Mouse (Mus musculus) liver, adult 2 months (tissue): ENCODE results near the gene Gm14296. TPM values are rescaled to one million over a fixed set of nuclear protein-coding genes. Genes with fewer than 3 reads are reported as not detected.
"Not testable (repeated sequence)": the region's sequence is repeated elsewhere in the genome, so short reads cannot be mapped to it uniquely, and the experiment has no call there.

ENCODE experiments used
- DNase-seq: peaks from one replicate; pipeline ENCODE4 v3.0.0-alpha.2; 2011; ENCODE audit warnings: low read depth, low spot score; ENCODE audit errors: extremely low read depth
- H3K27ac ChIP-seq: fragments of 200-500 bp; replicated peaks from 2 replicates; pipeline ENCODE4 v1.5.1; 2012; ENCODE audit warnings: low read depth, mild to moderate bottlenecking, control low read depth, inconsistent platforms, low read length; ENCODE audit not compliant: insufficient read depth
- H3K27me3 ChIP-seq: fragments of 200-500 bp; 2 replicates; pipeline ENCODE4 v1.6.1; 2012; ENCODE audit warnings: mild to moderate bottlenecking, moderate library complexity, low read length, inconsistent platforms; ENCODE audit not compliant: control insufficient read depth, insufficient read depth
- H3K36me3 ChIP-seq: fragments of 200-500 bp; 2 replicates; pipeline ENCODE4 v1.6.1; 2012; ENCODE audit warnings: low read length, inconsistent platforms; ENCODE audit not compliant: control insufficient read depth, insufficient read depth
- H3K4me1 ChIP-seq: fragments of 200-500 bp; 2 replicates; pipeline ENCODE4 v1.6.1; 2011; ENCODE audit warnings: low read length; ENCODE audit not compliant: control insufficient read depth, insufficient read depth
- H3K4me3 ChIP-seq: fragments of 200-500 bp; 2 replicates; pipeline ENCODE4 v1.5.1; 2011; ENCODE audit warnings: low read depth, mild to moderate bottlenecking, control low read depth, low read length, moderate library complexity; ENCODE audit not compliant: insufficient read depth
- H3K79me2 ChIP-seq: fragments of 200-500 bp; 2 replicates; pipeline ENCODE4 v1.6.1; 2012; ENCODE audit warnings: inconsistent platforms, mild to moderate bottlenecking, low read length, moderate library complexity; ENCODE audit not compliant: control insufficient read depth, insufficient read depth
- H3K9ac ChIP-seq: fragments of 200-500 bp; 2 replicates; pipeline ENCODE4 v1.6.1; 2012; ENCODE audit warnings: low read depth, mild to moderate bottlenecking, control low read depth, inconsistent platforms, low read length
- WGBS: fragments of 180-500 bp; shearing (Covaris S2); methylation state at CpG from one replicate; pipeline ENCODE4 v1.1.7; 2018; 5-methylcytosine and 5-hydroxymethylcytosine counted together
- polyA plus RNA-seq: library from polyadenylated mRNA; depleted of rRNA; stranded (reverse); fragments of >200 nt; gene quantifications from 2 replicates; pipeline ENCODE4 v1.2.3, GENCODE M21; 2012; rRNA removed
- total RNA-seq: library from RNA; depleted of rRNA; stranded (reverse); fragments of >200 nt; gene quantifications from 2 replicates; pipeline ENCODE4 v1.2.3, GENCODE M21; 2014; rRNA removed

Gm14296 gene
- 16.6 and 26.6 TPM in 2 replicates for total RNA-seq
- polyA plus RNA-seq = 1.3 and 2.0 TPM in 2 replicates

DNA sequence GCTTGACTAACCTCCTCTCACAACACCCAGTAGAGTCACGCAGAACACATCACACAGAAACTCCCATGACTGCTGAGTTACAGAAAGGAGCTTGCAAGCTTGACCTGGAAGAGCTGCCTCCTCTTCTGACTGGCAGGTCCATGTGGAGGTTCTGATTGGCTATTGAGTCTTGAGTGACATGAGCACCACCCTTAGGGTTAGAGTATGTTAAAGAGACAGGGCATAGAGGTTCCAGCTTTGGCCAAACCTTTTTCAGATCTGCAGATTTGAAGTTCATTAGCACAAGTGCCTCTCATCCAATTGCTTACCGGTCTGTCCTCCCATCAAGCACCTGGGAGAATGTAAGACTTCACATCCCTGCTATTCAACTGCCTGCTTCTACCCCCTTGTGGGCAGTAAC is at the start of gene Gm14296:
Gene Gm14296, minus strand, starts transcription at position 101 of the 400 bp plus-strand sequence.
- WGBS = no CpG with 5 or more reads among the region's 2 CpGs
- not testable (repeated sequence) for DNase-seq, H3K36me3 ChIP-seq, H3K27ac ChIP-seq, H3K27me3 ChIP-seq, H3K4me3 ChIP-seq, H3K9ac ChIP-seq, H3K4me1 ChIP-seq, H3K79me2 ChIP-seq

GRCm38 (mm10) chr2:176905464-176905863 is 22.1 kb downstream of the Gm14296 start:
- not testable (repeated sequence) for DNase-seq, H3K27ac ChIP-seq, H3K4me3 ChIP-seq, H3K36me3 ChIP-seq, H3K9ac ChIP-seq, H3K27me3 ChIP-seq, H3K79me2 ChIP-seq, H3K4me1 ChIP-seq
- no CpG with 5 or more reads among the region's 1 CpGs for WGBS

Other genes with a start within 250 kb of the Gm14296 start
- gene Gm14305, start 219.5 kb downstream of the Gm14296 start, total RNA-seq = 8.9 and 14.7 TPM in 2 replicates
- 0.97 and 1.2 TPM in 2 replicates for gene Gm14305, start 219.5 kb downstream of the Gm14296 start, polyA plus RNA-seq
- gene Gm14295, start 129.2 kb downstream of the Gm14296 start, total RNA-seq = 6.3 and 27.1 TPM in 2 replicates
- gene Gm14295, start 129.2 kb downstream of the Gm14296 start, polyA plus RNA-seq = 1.00 and 1.5 TPM in 2 replicates
- gene Gm14408, start 96.7 kb downstream of the Gm14296 start, total RNA-seq = not detected in 2 replicates
- gene Gm14408, start 96.7 kb downstream of the Gm14296 start, polyA plus RNA-seq = not detected in 2 replicates
- gene Gm14419, start 73.1 kb upstream of the Gm14296 start, total RNA-seq = 2.3 and 7.1 TPM in 2 replicates
- 1.0 TPM in 1 of 2 replicates, not detected in the other for gene Gm14419, start 73.1 kb upstream of the Gm14296 start, polyA plus RNA-seq
- gene Gm14401, start 146.5 kb upstream of the Gm14296 start, total RNA-seq = 0.18 TPM in 1 of 2 replicates, not detected in the other
- not detected in 2 replicates for gene Gm14401, start 146.5 kb upstream of the Gm14296 start, polyA plus RNA-seq